Mouse (Mus musculus) kidney, embryonic 14.5 days (tissue): ENCODE results near the gene AU040320. TPM values are rescaled to one million over a fixed set of nuclear protein-coding genes. Genes with fewer than 3 reads are reported as not detected.

ENCODE experiments used
- ATAC-seq: fragments of 200-750 bp; cut with Nextera tagmentation; 2 replicates; pipeline ENCODE4 v1.8.0; 2017; ENCODE audit warnings: moderate number of reproducible peaks, mild to moderate bottlenecking, moderate TSS enrichment, moderate library complexity; ENCODE audit not compliant: low FRiP score, low TSS enrichment
- H3K27ac ChIP-seq: fragments of 300-500 bp; sonication (generic); 2 replicates; pipeline ENCODE4 v1.5.1; 2014; ENCODE audit warnings: low read depth, mild to moderate bottlenecking, low read length, moderate library complexity, mixed read lengths
- H3K27me3 ChIP-seq: fragments of 300-500 bp; sonication (generic); 2 replicates; pipeline ENCODE4 v1.6.1; 2014; ENCODE audit warnings: mild to moderate bottlenecking, low read length; ENCODE audit not compliant: control insufficient read depth, insufficient read depth
- H3K36me3 ChIP-seq: fragments of 300-500 bp; sonication (generic); 2 replicates; pipeline ENCODE4 v1.6.1; 2014; ENCODE audit warnings: low read length, mixed read lengths; ENCODE audit not compliant: control insufficient read depth, insufficient read depth
- H3K4me1 ChIP-seq: fragments of 300-500 bp; sonication (generic); 2 replicates; pipeline ENCODE4 v1.6.1; 2014; ENCODE audit warnings: low read length, mixed read lengths; ENCODE audit not compliant: control insufficient read depth, insufficient read depth
- H3K4me2 ChIP-seq: fragments of 300-500 bp; sonication (generic); replicated peaks from 2 replicates; pipeline ENCODE4 v1.6.1; 2014; ENCODE audit warnings: low read depth, mild to moderate bottlenecking, low read length
- H3K4me3 ChIP-seq: fragments of 300-500 bp; sonication (generic); 2 replicates; pipeline ENCODE4 v1.5.1; 2014; ENCODE audit warnings: mild to moderate bottlenecking, low read length
- H3K9ac ChIP-seq: fragments of 300-500 bp; sonication (generic); 2 replicates; pipeline ENCODE4 v1.6.1; 2014; ENCODE audit warnings: low read depth, mild to moderate bottlenecking, low read length, moderate library complexity
- H3K9me3 ChIP-seq: fragments of 300-500 bp; sonication (generic); 2 replicates; pipeline ENCODE4 v1.6.1; 2016; ENCODE audit warnings: low read length; ENCODE audit not compliant: control insufficient read depth
- WGBS: fragments of 180-500 bp; shearing (Covaris S2); extraction: QIAGEN DNeasy Blood & Tissue Kit; methylation state at CpG from one replicate; pipeline ENCODE4 v1.1.7; 2014; 5-methylcytosine and 5-hydroxymethylcytosine counted together
- polyA plus RNA-seq: library from polyadenylated mRNA; unstranded; fragments of >200 nt; fragmentation: Nextera tagmentation; extraction: Ambion mirVana; gene quantifications from 2 replicates; pipeline ENCODE4 v1.2.1, GENCODE M21; 2014

AU040320 gene
- polyA plus RNA-seq, 1 experiment from 2014 or later, result 23.4 TPM

DNA sequence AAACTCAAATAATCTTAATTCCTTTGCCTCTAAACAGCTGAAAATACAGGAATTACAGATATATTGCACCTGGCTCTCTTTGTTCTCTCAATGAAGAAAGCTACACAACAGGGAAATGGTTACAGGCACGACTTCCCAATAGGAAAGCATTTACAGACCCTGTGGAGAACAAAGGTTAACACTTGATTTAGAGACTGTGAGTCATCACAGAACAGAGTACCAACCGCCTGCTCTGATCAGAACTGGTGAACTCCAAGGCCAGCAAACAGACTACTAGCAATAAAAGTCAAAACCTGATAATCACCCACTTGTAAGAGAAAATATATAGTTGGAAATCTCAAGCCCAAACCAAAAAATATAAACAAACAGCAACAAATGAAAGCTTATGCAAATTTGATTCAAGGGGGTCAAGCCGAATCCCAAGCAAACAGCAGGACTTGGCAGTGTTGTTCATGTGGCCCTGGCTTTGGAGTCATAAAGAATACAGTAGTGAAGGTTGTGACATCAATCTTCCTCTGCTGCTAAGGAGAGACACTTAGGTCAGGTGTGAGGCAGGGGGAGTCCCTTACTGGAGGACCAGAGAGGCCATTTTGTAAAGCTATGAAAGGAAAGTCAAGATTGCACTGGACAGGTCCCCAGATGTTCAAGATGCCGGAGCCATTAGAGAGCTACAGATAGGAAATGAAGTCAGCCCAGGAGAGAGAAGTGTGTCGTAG, 126.4 kb downstream of the AU040320 start:
- Histone ChIP-seq H3K27me3 (no peaks in the 10 kb centered on the region), H3K4me3 (no peak overlapping the region), H3K27ac (no peak overlapping the region), H3K4me2 (no peak overlapping the region), H3K4me1 (no peaks in the 10 kb centered on the region), H3K9me3 (no peaks in the 10 kb centered on the region), H3K36me3 (peaks cover 67% of the 10 kb centered on the region), H3K9ac (no peak overlapping the region)
- 74% methylated on average over 5 of the region's 5 CpGs for WGBS
- no peak for ATAC-seq

DNA sequence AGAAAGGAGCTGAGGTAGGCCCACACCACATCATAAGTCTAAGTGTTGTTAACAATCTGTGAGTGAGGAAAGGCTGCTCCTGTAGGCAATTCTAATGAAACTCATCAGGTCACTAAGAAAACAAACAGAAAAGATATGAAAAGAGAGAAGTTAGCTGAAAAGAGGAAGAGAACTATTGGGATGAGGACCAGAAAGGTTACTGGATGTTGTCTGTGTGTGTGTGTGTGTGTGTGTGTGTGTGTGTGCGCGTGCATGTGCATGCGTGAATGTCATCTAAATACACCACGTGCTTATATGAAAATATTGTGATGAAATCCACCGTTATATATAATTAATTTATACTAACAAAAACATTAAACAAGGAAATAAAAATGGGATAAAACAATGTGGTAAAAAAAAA, 130.3 kb downstream of the AU040320 start:
- ATAC-seq, result no peak

DNA sequence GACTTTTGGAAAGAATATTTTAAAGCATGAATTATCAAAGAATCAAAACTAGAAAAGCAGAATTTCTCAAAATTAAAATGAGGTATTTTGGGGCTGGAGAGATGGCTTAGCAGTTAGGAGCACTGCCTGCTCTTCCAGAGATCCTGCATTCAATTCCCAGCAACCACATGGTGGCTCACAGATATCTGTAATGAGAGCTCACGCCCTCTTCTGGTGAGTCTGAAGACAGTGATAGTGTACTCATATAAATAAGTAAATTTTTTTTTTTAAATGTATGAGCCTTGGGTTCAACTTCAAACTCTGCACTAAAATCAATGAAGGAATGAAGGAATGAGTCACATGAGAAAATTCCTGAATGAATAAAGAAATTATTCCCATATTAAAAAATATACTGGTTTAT, 132.6 kb downstream of the AU040320 start:
- no peak overlapping the region for H3K4me2 ChIP-seq
- H3K9ac ChIP-seq, result no peak overlapping the region
- H3K4me1 ChIP-seq, result no peaks in the 10 kb centered on the region
- H3K27me3 ChIP-seq, result no peaks in the 10 kb centered on the region
- peaks cover 61% of the 10 kb centered on the region for H3K36me3 ChIP-seq
- no peaks in the 10 kb centered on the region for H3K9me3 ChIP-seq
- 67% methylated on average over 1 of the region's 1 CpGs for WGBS
- H3K4me3 ChIP-seq, result no peak overlapping the region
- no peak for ATAC-seq
- no peak overlapping the region for H3K27ac ChIP-seq

More for the DNA sequence above, 130.3 kb downstream of the AU040320 start:
- Histone ChIP-seq H3K4me2 (no peak overlapping the region), H3K4me3 (no peak overlapping the region), H3K9me3 (no peaks in the 10 kb centered on the region), H3K4me1 (no peaks in the 10 kb centered on the region), H3K36me3 (peaks cover 63% of the 10 kb centered on the region), H3K27me3 (no peaks in the 10 kb centered on the region), H3K27ac (no peak overlapping the region), H3K9ac (no peak overlapping the region)
- 94% methylated on average over 5 of the region's 5 CpGs for WGBS

DNA sequence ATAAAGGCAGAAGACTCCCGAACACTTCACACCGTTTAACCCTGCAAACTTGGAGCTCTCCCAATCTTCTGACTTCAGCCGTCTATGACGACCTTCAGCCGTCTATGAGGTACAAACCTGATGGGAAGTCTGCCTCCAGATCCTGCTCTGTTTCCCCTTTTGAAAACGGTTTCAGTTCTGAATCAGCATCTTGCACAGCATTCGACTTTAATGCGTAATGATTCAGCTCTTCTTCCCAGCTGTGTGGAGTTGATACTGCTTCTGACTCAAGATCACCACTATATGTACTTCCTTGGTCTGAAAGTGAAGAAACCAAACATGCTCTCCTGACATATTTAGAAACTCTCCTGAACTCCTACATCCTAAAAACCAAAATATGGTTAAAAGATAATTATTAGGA, 136.5 kb downstream of the AU040320 start:
- 93% methylated on average over 8 of the region's 8 CpGs for WGBS
- Histone ChIP-seq H3K4me3 (no peak overlapping the region), H3K4me2 (no peak overlapping the region), H3K27ac (no peak overlapping the region), H3K4me1 (no peaks in the 10 kb centered on the region), H3K9ac (no peak overlapping the region), H3K9me3 (no peaks in the 10 kb centered on the region), H3K27me3 (no peaks in the 10 kb centered on the region), H3K36me3 (peaks cover 65% of the 10 kb centered on the region)
- no peak for ATAC-seq

Other genes with a start within 250 kb of the AU040320 start
- gene Ago4, start 220.1 kb upstream of the AU040320 start, polyA plus RNA-seq, result 1.3 and 1.9 TPM in 2 replicates
- gene Clspn, start 196.6 kb upstream of the AU040320 start, polyA plus RNA-seq, result 45.4 and 54.1 TPM in 2 replicates
- 2.4 and 2.6 TPM in 2 replicates for gene 5730409E04Rik, start 143.7 kb upstream of the AU040320 start, polyA plus RNA-seq
- gene Psmb2, start 75.9 kb upstream of the AU040320 start, polyA plus RNA-seq, result 510 and 601 TPM in 2 replicates
- not detected in 2 replicates for gene Tfap2e, start 17.3 kb upstream of the AU040320 start, polyA plus RNA-seq
- gene Ncdn, start 106 bp upstream of the AU040320 start, polyA plus RNA-seq, result 15.0 and 24.7 TPM in 2 replicates
- gene Zmym4, start 214.6 kb downstream of the AU040320 start, polyA plus RNA-seq, result 27.6 and 28.9 TPM in 2 replicates